Mouse (Mus musculus) gastrocnemius, postnatal 4 days (tissue): ENCODE data around the gene Mettl21c. TPM values are rescaled to one million over a fixed set of nuclear protein-coding genes. Genes with fewer than 3 reads are reported as not detected.
"Not testable (repeated sequence)": the region's sequence is repeated elsewhere in the genome, so short reads cannot be mapped to it uniquely, and the experiment has no call there.

Experiments
- DNase-seq, 2 experiments: peaks; one replicate each; pipeline ENCODE4 v3.0.0; 2021 to 2022; ENCODE audit warnings: low spot score in 2 of 2, mixed read lengths in 2 of 2
- long read RNA-seq, 2 experiments: library from polyadenylated mRNA; stranded (forward); transcript quantifications; one replicate each; pipeline ENCODE4 v2.0.0; 2021
- total RNA-seq, 2 experiments: library from RNA; stranded (reverse); gene quantifications; 2 replicates each; pipeline ENCODE4 v1.2.3; 2021

The Mettl21c gene
- 10 to 100 TPM; 68.3 to 69.4 TPM for total RNA-seq
- long read RNA-seq, experiment 1, transcript Mettl21c-201 (5 exons, 1,086 nt), result major isoform, 13 of 62 reads
- long read RNA-seq, experiment 1, transcript Mettl21c-202 (3 exons, 3,482 nt), result major isoform, 13 of 62 reads
- long read RNA-seq, experiment 1, partial matches to known transcripts, result 20 of 62 reads
- long read RNA-seq, experiment 1, other reads (novel, unspliced or antisense), result 16 of 62 reads
- long read RNA-seq, experiment 2, transcript Mettl21c-202 (3 exons, 3,482 nt), result major isoform, 12 of 40 reads
- long read RNA-seq, experiment 2, transcript Mettl21c-201 (5 exons, 1,086 nt), result minor isoform, 11 of 40 reads
- long read RNA-seq, experiment 2, partial matches to known transcripts, result 5 of 40 reads
- long read RNA-seq, experiment 2, other reads (novel, unspliced or antisense), result 12 of 40 reads

GRCm38 (mm10) chr1:44019934-44020333, at the start of gene Mettl21c:
Gene Mettl21c (minus strand): TSS chr1:44020034.
- no peak for DNase-seq

GRCm38 (mm10) chr1:44064625-44065024, 44.8 kb upstream of the Mettl21c start:
- DNase-seq, result peak in 1 of 2 experiments; percentile 31

- DNase-seq, result no peak
Measured at GRCm38 (mm10) chr1:44063439-44063838, 43.6 kb upstream of the Mettl21c start.

- DNase-seq, result no peak
Measured at GRCm38 (mm10) chr1:44061836-44062235, 42.0 kb upstream of the Mettl21c start, which contains the start of gene Gm8251. Gene Gm8251 (minus strand): TSS chr1:44061936.

GRCm38 (mm10) chr1:44057805-44058204, 38.0 kb upstream of the Mettl21c start:
- DNase-seq, result no peak

- no peak for DNase-seq
Measured at GRCm38 (mm10) chr1:44046556-44046955, 26.7 kb upstream of the Mettl21c start.

GRCm38 (mm10) chr1:44045689-44046088, 25.9 kb upstream of the Mettl21c start:
- not testable (repeated sequence) for DNase-seq

- DNase-seq, result no peak
Measured at GRCm38 (mm10) chr1:44042555-44042915, 22.7 kb upstream of the Mettl21c start.

- peak in 1 of 2 experiments; percentile 53 for DNase-seq
Measured at GRCm38 (mm10) chr1:44041797-44042554, 22.1 kb upstream of the Mettl21c start.

GRCm38 (mm10) chr1:44032948-44033347, 13.1 kb upstream of the Mettl21c start:
- no peak for DNase-seq

GRCm38 (mm10) chr1:44032213-44032612, 12.4 kb upstream of the Mettl21c start:
- no peak for DNase-seq

GRCm38 (mm10) chr1:44027651-44028050, 7.8 kb upstream of the Mettl21c start:
- DNase-seq, result no peak

GRCm38 (mm10) chr1:44022656-44023055, 2.8 kb upstream of the Mettl21c start:
- DNase-seq, result no peak

GRCm38 (mm10) chr1:44015556-44015955, 4.3 kb downstream of the Mettl21c start:
- no peak for DNase-seq

- no peak for DNase-seq
Measured at GRCm38 (mm10) chr1:44004513-44004912, 15.3 kb downstream of the Mettl21c start.

GRCm38 (mm10) chr1:43996914-43997589, 22.8 kb downstream of the Mettl21c start:
- DNase-seq, result no peak

- DNase-seq, result no peak
Measured at GRCm38 (mm10) chr1:43971089-43971488, 48.7 kb downstream of the Mettl21c start.

GRCm38 (mm10) chr1:43969361-43969760, 50.5 kb downstream of the Mettl21c start:
- DNase-seq, result no peak

GRCm38 (mm10) chr1:43966756-43967155, 53.1 kb downstream of the Mettl21c start:
- no peak for DNase-seq

- no peak for DNase-seq
Measured at GRCm38 (mm10) chr1:43964381-43964780, 55.5 kb downstream of the Mettl21c start.
